Mouse (Mus musculus) limb, embryonic 12.5 days (tissue): ENCODE results near the gene Fgf15. TPM values are rescaled to one million over a fixed set of nuclear protein-coding genes. Genes with fewer than 3 reads are reported as not detected.
"Not testable (repeated sequence)": the region's sequence is repeated elsewhere in the genome, so short reads cannot be mapped to it uniquely, and the experiment has no call there.

Experiments used
- ATAC-seq: fragments of 200-750 bp; cut with Nextera tagmentation; 2 replicates; pipeline ENCODE4 v1.8.0; 2017; ENCODE audit warnings: low read depth, moderate TSS enrichment; ENCODE audit not compliant: insufficient number of reproducible peaks, insufficient read depth, low FRiP score, low TSS enrichment
- H3K27ac ChIP-seq: fragments of 300-500 bp; sonication (generic); 2 replicates; pipeline ENCODE4 v1.5.1; 2016; ENCODE audit warnings: mild to moderate bottlenecking, moderate library complexity
- H3K27me3 ChIP-seq: fragments of 300-500 bp; sonication (generic); 2 replicates; pipeline ENCODE4 v1.6.1; 2016; ENCODE audit warnings: mild to moderate bottlenecking, moderate library complexity
- H3K36me3 ChIP-seq: fragments of 300-500 bp; sonication (generic); 2 replicates; pipeline ENCODE4 v1.6.1; 2016; ENCODE audit warnings: mild to moderate bottlenecking, moderate library complexity
- H3K4me1 ChIP-seq: fragments of 300-500 bp; sonication (generic); replicated peaks from 2 replicates; pipeline ENCODE4 v1.6.1; 2016
- H3K4me2 ChIP-seq: fragments of 300-500 bp; sonication (generic); 2 replicates; pipeline ENCODE4 v1.6.1; 2016; ENCODE audit warnings: mild to moderate bottlenecking, moderate library complexity
- H3K4me3 ChIP-seq: fragments of 300-500 bp; sonication (generic); replicated peaks from 2 replicates; pipeline ENCODE4 v1.5.1; 2016; ENCODE audit warnings: mild to moderate bottlenecking
- H3K9ac ChIP-seq: fragments of 300-500 bp; sonication (generic); replicated peaks from 2 replicates; pipeline ENCODE4 v1.6.1; 2016; ENCODE audit warnings: mild to moderate bottlenecking, moderate library complexity
- H3K9me3 ChIP-seq: fragments of 300-500 bp; sonication (generic); 2 replicates; pipeline ENCODE4 v1.6.1; 2016; ENCODE audit warnings: mild to moderate bottlenecking, moderate library complexity
- WGBS: fragments of 180-500 bp; shearing (Covaris S2); methylation state at CpG from one replicate; pipeline ENCODE4 v1.1.7; 2016; 5-methylcytosine and 5-hydroxymethylcytosine counted together
- polyA plus RNA-seq: library from polyadenylated mRNA; unstranded; fragments of >200 nt; fragmentation: Nextera tagmentation; extraction: Ambion mirVana; gene quantifications from 2 replicates; pipeline ENCODE4 v1.2.1, GENCODE M21; 2016

Fgf15 gene
- polyA plus RNA-seq, 1 experiment from 2014 or later, result 0.76 TPM

DNA sequence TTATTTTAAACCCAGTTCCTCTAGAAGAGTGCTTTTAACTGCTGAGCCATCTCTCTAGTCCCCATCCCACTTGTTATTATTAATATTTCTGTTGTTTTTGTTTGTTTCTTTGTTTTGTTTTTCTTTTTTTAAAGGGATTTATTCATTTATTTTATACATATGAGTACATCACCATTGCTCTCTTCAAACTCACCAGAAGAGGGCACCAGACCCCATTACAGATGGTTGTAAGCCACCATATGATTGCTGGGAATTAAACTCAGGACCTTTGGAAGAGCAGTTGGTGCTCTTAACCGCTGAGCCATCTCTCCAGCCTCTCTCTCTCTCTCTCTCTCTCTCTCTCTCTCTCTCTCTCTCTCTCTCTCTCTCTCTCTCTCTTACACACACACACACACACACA lies 5.7 kb upstream of the Fgf15 start:
- not testable (repeated sequence) for H3K27ac ChIP-seq, H3K9me3 ChIP-seq, H3K4me2 ChIP-seq, H3K36me3 ChIP-seq, H3K4me3 ChIP-seq, ATAC-seq, H3K9ac ChIP-seq
- H3K27me3 ChIP-seq, result peaks cover 64% of the 10 kb centered on the region
- WGBS, result 83% methylated on average over 1 of the region's 1 CpGs
- H3K4me1 ChIP-seq, result peaks cover 15% of the 10 kb centered on the region

DNA sequence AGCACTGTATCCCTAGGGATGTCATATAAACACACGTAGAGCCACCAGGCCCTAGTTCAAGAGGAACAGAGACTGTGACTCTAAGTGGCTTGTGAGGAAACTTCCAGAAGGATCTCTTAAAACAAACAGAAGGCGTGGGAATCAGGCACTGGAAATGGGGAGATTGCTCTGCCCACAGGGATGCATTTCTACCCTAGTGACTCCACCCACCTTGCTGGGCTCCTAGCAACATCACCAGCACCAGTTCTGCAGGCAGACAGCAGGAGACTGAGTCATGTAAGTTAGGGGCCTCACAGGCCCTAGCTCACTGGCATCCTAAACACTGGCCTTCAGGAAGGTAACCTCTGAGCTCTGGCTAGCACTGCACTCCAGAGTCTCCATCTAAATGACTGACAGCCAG lies 4.5 kb upstream of the Fgf15 start:
- WGBS, result 85% methylated on average over 2 of the region's 2 CpGs
- Histone ChIP-seq H3K27ac (no peak overlapping the region), H3K9ac (no peak overlapping the region), H3K4me3 (no peak overlapping the region), H3K4me1 (peaks cover 27% of the 10 kb centered on the region), H3K36me3 (no peaks in the 10 kb centered on the region), H3K4me2 (no peak overlapping the region), H3K9me3 (no peaks in the 10 kb centered on the region), H3K27me3 (peaks cover 75% of the 10 kb centered on the region)
- ATAC-seq, result no peak

DNA sequence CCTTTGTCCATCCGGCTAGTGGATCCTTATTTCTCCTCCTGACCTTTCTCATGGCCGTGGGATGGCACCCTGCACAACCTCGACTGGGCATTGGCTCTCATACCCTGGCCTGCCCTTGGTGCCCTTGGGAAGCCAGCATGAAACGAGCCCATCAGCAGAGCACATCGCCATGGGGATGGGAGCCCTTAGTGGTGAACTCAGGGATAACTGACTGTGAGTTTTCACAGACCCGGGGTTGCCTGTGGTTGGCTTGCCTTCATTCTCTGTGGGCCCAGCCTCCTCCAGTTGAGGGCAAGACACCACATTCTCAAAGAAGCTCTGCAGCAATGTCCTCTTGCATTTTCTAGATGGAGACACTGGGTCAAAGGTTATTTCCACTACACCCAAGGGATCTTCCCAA lies 4.0 kb upstream of the Fgf15 start:
- Histone ChIP-seq H3K9ac (no peak overlapping the region), H3K4me2 (no peak overlapping the region), H3K9me3 (no peaks in the 10 kb centered on the region), H3K27ac (no peak overlapping the region), H3K36me3 (no peaks in the 10 kb centered on the region), H3K4me3 (no peak overlapping the region), H3K27me3 (peaks cover 75% of the 10 kb centered on the region), H3K4me1 (peaks cover 28% of the 10 kb centered on the region)
- no peak for ATAC-seq
- WGBS, result 46% methylated on average over 6 of the region's 6 CpGs

DNA sequence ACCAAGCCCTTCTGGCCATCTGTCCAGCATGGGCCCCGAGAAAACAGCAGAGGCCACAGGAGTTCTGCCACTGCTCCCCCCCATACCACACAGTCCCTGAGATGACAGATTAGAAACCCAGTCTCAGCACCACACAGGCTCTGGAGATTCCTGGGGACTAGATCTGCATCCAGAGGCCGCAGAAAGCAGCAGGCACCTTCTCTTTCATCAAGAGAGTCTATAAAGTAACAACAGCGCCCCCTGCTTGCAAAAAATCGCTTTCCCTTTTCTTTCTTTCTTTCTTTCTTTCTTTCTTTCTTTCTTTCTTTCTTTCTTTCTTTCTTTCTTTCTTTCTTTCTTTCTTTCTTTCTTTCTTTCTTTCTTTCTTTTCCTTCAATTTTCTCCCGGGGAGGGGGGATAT lies 2.1 kb upstream of the Fgf15 start:
- ATAC-seq, result no peak
- no peak overlapping the region for H3K27ac ChIP-seq
- H3K4me2 ChIP-seq, result no peak overlapping the region
- no peaks in the 10 kb centered on the region for H3K9me3 ChIP-seq
- H3K9ac ChIP-seq, result no peak overlapping the region
- H3K27me3 ChIP-seq, result peaks cover 80% of the 10 kb centered on the region
- 2% methylated on average over 5 of the region's 5 CpGs for WGBS
- no peaks in the 10 kb centered on the region for H3K36me3 ChIP-seq
- H3K4me1 ChIP-seq, result peaks cover 21% of the 10 kb centered on the region
- H3K4me3 ChIP-seq, result no peak overlapping the region

DNA sequence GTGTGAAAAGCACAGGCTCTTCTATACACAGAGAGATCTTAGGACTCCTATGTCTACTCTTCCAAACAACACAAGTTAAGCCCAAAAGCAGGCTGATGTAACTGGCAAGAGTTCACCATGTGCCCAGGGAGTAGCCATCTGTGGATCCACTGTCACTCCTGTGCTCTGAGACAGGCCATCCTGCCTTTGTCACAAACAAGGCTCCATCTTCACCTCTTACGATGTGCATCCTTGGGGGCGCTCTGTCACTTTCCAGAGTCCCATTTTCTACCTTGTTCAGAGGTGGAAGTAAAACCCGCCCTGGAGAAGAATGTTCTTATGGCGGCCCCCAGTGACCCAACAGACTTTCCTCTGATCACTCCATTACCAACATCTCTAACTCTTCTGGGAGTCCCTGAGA lies 1.6 kb upstream of the Fgf15 start:
- no peak overlapping the region for H3K9ac ChIP-seq
- H3K27ac ChIP-seq, result no peak overlapping the region
- H3K36me3 ChIP-seq, result no peaks in the 10 kb centered on the region
- ATAC-seq, result no peak
- H3K9me3 ChIP-seq, result no peaks in the 10 kb centered on the region
- peaks cover 82% of the 10 kb centered on the region for H3K27me3 ChIP-seq
- H3K4me2 ChIP-seq, result peak overlapping the region; percentile 88; the same call in 1 of the 2 replicates
- H3K4me3 ChIP-seq, result peak overlapping the region; percentile 45; the same call in 1 of the 2 replicates
- peaks cover 21% of the 10 kb centered on the region for H3K4me1 ChIP-seq
- WGBS, result 1% methylated on average over 4 of the region's 4 CpGs

DNA sequence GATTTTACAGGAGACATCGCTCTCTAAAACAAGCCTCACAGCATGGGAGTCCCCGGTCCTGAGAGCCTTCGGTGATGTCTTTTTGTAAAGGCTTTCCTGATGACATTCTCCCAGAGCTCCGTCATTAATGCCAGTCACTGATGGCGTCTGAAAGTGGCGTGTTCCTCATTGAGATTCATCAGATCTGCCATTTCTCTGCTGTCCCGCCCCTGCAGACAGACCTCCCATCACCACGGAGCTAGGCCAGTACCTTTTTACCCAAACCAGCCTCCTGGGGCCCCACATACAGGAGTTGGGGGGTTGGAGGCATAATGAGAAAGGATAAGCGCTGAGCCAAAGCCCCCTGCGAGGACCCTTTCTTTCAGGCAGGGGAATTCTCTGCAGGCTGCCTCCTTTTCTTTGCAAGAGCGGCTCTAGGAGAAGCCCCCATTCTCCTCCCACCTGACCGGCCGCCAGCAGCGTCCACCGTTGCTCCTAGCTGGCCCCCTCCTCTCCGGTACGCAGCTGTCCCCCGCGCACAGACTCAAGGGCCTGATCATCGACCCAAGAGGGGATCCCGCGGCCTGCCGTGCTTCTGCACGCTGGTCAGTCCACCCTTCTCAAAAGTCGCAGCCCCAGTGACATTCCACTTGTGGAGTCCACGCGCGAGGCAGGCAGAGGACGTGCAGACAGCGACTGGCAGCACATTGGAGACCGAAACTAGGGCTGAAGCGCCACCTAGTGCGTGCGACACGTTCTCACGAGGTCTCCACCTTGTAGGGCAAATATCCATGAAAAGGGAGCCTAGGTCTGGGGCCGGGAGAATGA lies 823 bp upstream of the Fgf15 start:
- Histone ChIP-seq H3K27ac (no peak overlapping the region), H3K27me3 (peaks cover 83% of the 10 kb centered on the region), H3K4me2 (peak overlapping the region; percentile 88), H3K4me1 (peaks cover 21% of the 10 kb centered on the region), H3K9me3 (no peaks in the 10 kb centered on the region), H3K36me3 (no peaks in the 10 kb centered on the region), H3K4me3 (peak overlapping the region; percentile 45), H3K9ac (peak overlapping the region; percentile 40; the same call in 1 of the 2 replicates)
- WGBS, result under 1% methylated on average over 37 of the region's 37 CpGs
- peak; percentile 64; the same call in 1 of the 2 replicates for ATAC-seq

DNA sequence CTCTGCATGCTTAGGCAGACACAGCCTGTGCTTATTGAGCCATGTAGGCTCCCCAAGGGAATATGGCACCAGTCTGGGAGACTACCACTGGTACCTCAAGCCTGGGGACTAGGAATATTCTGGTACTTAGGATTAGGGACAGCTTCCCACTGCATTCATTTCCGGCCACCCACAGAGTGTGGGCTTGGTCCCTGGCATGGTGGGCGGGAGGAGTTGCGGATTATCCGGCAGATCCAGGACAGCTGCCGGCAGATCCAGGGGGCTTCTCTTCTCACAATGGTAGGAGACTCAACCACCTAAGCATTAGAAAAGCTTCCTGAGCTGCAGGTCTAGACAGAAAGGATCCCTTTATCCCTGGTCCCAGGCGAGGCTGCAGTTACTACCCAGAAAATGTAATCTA lies 2.2 kb downstream of the Fgf15 start:
- H3K27me3 ChIP-seq, result peaks cover 71% of the 10 kb centered on the region
- H3K36me3 ChIP-seq, result no peaks in the 10 kb centered on the region
- 56% methylated on average over 6 of the region's 6 CpGs for WGBS
- no peak overlapping the region for H3K4me3 ChIP-seq
- H3K4me2 ChIP-seq, result no peak overlapping the region
- H3K27ac ChIP-seq, result no peak overlapping the region
- peaks cover 21% of the 10 kb centered on the region for H3K4me1 ChIP-seq
- H3K9ac ChIP-seq, result no peak overlapping the region
- no peaks in the 10 kb centered on the region for H3K9me3 ChIP-seq
- ATAC-seq, result no peak

DNA sequence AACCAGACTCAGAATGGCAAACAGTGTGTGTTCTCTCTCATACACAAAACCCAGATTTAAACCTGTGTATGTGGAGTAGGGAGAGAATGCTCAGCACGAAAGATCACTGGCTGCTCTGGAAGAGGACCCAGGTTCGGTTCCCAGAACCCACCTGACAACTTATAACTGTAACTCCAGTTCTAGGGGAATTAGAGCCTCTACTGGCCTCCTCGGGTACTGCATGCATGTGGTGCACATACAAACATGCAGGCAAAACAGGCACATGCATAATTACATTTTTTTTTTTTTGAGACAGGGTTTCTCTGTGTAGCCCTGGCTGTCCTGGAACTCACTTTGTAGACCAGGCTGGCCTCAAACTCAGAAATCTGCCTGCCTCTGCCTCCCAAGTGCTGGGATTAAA lies 9.2 kb downstream of the Fgf15 start:
- WGBS, result 89% methylated on average over 3 of the region's 3 CpGs

DNA sequence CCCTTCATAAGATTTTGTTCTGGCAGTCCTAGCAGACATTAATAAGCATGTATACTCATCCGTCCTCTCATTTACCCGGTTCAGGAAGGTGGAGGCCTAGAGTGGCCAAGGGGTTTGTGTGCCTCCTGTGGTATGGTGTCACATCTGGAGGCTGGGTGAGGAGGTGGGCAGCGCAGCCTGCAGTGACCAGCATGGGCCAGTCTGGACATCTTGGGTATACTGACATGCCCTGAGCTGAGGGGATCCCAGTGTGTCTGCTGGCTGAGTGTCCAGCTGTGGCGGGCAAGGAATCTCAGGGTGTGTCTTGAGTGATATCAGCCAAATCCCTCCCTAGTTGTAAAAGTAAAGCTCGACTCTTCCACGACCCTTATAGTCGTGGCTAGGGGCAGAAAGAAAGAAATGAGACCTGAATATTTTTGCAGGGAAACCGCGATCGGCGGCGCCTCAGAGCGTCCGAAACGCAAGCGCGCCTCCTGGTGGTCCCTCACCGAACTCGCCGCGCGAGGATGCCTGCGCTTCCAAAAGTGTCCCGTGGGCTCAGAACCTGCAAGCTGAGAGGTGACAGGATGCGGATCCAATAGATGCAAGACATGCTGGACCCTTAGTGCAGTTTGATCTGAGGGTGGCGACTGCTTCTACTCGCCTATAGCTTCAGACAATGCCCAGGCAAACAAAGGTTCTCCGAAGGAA lies 10.5 kb downstream of the Fgf15 start:
- H3K4me2 ChIP-seq, result peak overlapping the region; percentile 42
- ATAC-seq, result peak; percentile 57; the same call in 1 of the 2 replicates

More for the DNA sequence above, 9.2 kb downstream of the Fgf15 start:
- H3K36me3 ChIP-seq, H3K4me3 ChIP-seq, H3K9me3 ChIP-seq, H3K27me3 ChIP-seq, H3K4me2 ChIP-seq, H3K27ac ChIP-seq, H3K4me1 ChIP-seq, H3K9ac ChIP-seq, ATAC-seq: not testable (repeated sequence)

DNA sequence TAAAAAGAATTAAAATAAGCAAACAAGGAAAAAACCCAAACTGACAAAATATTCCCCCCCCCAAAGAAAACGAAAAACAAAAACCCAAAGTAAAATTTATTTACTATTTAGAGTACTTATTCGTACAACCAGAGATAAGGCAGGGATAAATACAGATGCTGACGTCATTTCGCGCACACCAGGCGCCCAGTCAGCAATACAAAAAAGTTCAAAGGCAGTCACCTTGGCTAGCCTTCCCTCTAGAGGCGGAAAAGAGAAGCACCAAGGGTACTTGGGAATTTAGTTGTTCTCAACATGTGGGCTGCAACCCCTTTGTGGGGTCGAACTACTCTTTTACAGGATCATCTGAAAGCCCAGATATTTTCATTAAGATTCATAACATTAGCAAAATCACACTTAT lies 11.5 kb downstream of the Fgf15 start:
- Histone ChIP-seq H3K9ac (no peak overlapping the region), H3K4me3 (no peak overlapping the region), H3K36me3 (no peaks in the 10 kb centered on the region), H3K27me3 (peaks cover 3% of the 10 kb centered on the region; the same call in 1 of the 2 replicates), H3K27ac (no peak overlapping the region), H3K4me1 (no peaks in the 10 kb centered on the region), H3K9me3 (peaks cover 5% of the 10 kb centered on the region; the same call in 1 of the 2 replicates), H3K4me2 (no peak overlapping the region)
- no peak for ATAC-seq
- WGBS, result 13% methylated on average over 8 of the region's 8 CpGs

More for the DNA sequence above, 10.5 kb downstream of the Fgf15 start:
- Histone ChIP-seq H3K4me3 (no peak overlapping the region), H3K9me3 (peaks cover 5% of the 10 kb centered on the region; the same call in 1 of the 2 replicates), H3K4me1 (no peaks in the 10 kb centered on the region), H3K36me3 (no peaks in the 10 kb centered on the region), H3K27ac (no peak overlapping the region), H3K27me3 (peaks cover 3% of the 10 kb centered on the region; the same call in 1 of the 2 replicates), H3K9ac (no peak overlapping the region)
- WGBS, result 11% methylated on average over 28 of the region's 28 CpGs

DNA sequence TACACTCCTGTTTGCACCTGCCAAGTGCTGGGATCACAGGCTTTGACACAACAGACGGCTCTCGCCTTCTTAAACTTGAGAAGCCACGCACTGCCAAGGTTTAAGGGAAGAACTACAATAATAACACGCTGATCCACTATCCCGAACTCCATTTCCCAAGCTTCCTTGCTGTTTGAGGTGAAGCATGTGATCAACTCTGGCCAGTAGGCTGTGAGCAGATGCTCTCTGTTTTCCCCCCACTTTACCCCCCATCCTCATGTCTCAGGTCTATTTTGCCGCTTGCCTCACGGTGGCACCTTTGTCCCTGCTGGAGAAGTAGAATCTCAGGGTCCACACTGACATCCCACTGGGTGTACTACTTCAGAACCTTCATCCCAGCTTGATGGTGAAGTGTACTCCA lies 12.4 kb downstream of the Fgf15 start:
- Histone ChIP-seq H3K4me2 (no peak overlapping the region), H3K27me3 (peaks cover 3% of the 10 kb centered on the region; the same call in 1 of the 2 replicates), H3K9me3 (peaks cover 5% of the 10 kb centered on the region; the same call in 1 of the 2 replicates), H3K4me1 (no peaks in the 10 kb centered on the region), H3K4me3 (no peak overlapping the region), H3K36me3 (no peaks in the 10 kb centered on the region), H3K9ac (no peak overlapping the region), H3K27ac (no peak overlapping the region)
- no peak for ATAC-seq
- 30% methylated on average over 7 of the region's 7 CpGs for WGBS
